Mouse (Mus musculus): ENCODE results near the gene Elfn2.
A peak's percentile ranks its signal among the peaks of the same experiment; 100 is the strongest.

The Elfn2 gene

GRCm38 (mm10) chr15:78720532-78720931, 2.0 kb upstream of the Elfn2 start:
- DNase-seq (ENCODE audit: low spot score): no peak

GRCm38 (mm10) chr15:78720094-78720493, 1.5 kb upstream of the Elfn2 start:
- peak; percentile 59 for DNase-seq (ENCODE audit: low spot score)

- DNase-seq (ENCODE audit: low spot score): no peak
Observed at GRCm38 (mm10) chr15:78719416-78719815, 845 bp upstream of the Elfn2 start.

- DNase-seq (ENCODE audit: low spot score): no peak
Observed at GRCm38 (mm10) chr15:78716936-78717335, 1.6 kb downstream of the Elfn2 start.

GRCm38 (mm10) chr15:78715856-78716255, 2.7 kb downstream of the Elfn2 start:
- no peak for DNase-seq (ENCODE audit: low spot score)

- DNase-seq (ENCODE audit: low spot score): no peak
Observed at GRCm38 (mm10) chr15:78713751-78714150, 4.8 kb downstream of the Elfn2 start.

GRCm38 (mm10) chr15:78712335-78713258, 6.0 kb downstream of the Elfn2 start:
- DNase-seq (ENCODE audit: low spot score): peak; percentile 61

- no peak for DNase-seq (ENCODE audit: low spot score)
Observed at GRCm38 (mm10) chr15:78711935-78712334, 6.6 kb downstream of the Elfn2 start.

GRCm38 (mm10) chr15:78710634-78711033, 7.9 kb downstream of the Elfn2 start:
- DNase-seq (ENCODE audit: low spot score): no peak

- DNase-seq (ENCODE audit: low spot score): no peak
Observed at GRCm38 (mm10) chr15:78709767-78710166, 8.8 kb downstream of the Elfn2 start.

GRCm38 (mm10) chr15:78706630-78707029, 11.9 kb downstream of the Elfn2 start:
- DNase-seq (ENCODE audit: low spot score): no peak

GRCm38 (mm10) chr15:78704824-78705223, 13.7 kb downstream of the Elfn2 start:
- no peak for DNase-seq (ENCODE audit: low spot score)

- DNase-seq (ENCODE audit: low spot score): no peak
Observed at GRCm38 (mm10) chr15:78704007-78704406, 14.6 kb downstream of the Elfn2 start.

- no peak for DNase-seq (ENCODE audit: low spot score)
Observed at GRCm38 (mm10) chr15:78700420-78700819, 18.2 kb downstream of the Elfn2 start.

GRCm38 (mm10) chr15:78699513-78699912, 19.1 kb downstream of the Elfn2 start:
- DNase-seq (ENCODE audit: low spot score): no peak

- no peak for DNase-seq (ENCODE audit: low spot score)
Observed at GRCm38 (mm10) chr15:78698491-78699135, 20.0 kb downstream of the Elfn2 start.

- no peak for DNase-seq (ENCODE audit: low spot score)
Observed at GRCm38 (mm10) chr15:78698084-78698483, 20.5 kb downstream of the Elfn2 start.

GRCm38 (mm10) chr15:78695745-78696144, 22.8 kb downstream of the Elfn2 start:
- DNase-seq (ENCODE audit: low spot score): no peak

GRCm38 (mm10) chr15:78692505-78692904, 26.1 kb downstream of the Elfn2 start:
- DNase-seq (ENCODE audit: low spot score): no peak

GRCm38 (mm10) chr15:78690716-78691115, 27.9 kb downstream of the Elfn2 start:
- DNase-seq (ENCODE audit: low spot score): no peak

GRCm38 (mm10) chr15:78686910-78687309, 31.7 kb downstream of the Elfn2 start:
- DNase-seq (ENCODE audit: low spot score): no peak

- DNase-seq (ENCODE audit: low spot score): peak; percentile 19
Observed at GRCm38 (mm10) chr15:78684111-78684510, 34.5 kb downstream of the Elfn2 start.

GRCm38 (mm10) chr15:78683474-78683873, 35.1 kb downstream of the Elfn2 start:
- peak; percentile 82 for DNase-seq (ENCODE audit: low spot score)
